Mouse (Mus musculus): ENCODE results near the gene Tbcb.

GRCm38 (mm10) chr7:30188344-30189115, 43.5 kb downstream of the Tbcb start:
- TF ChIP-seq CTCF (IDR thresholded peaks at IDR 0.05; ENCODE audit: insufficient read depth, low read depth, low read length): no peak
- TF ChIP-seq POLR2A (IDR thresholded peaks at IDR 0.05; ENCODE audit: insufficient read depth, low read depth, low read length): no peak
